Mouse (Mus musculus): Measurements from ENCODE around the gene Ndufaf2. TPM values are rescaled to one million over a fixed set of nuclear protein-coding genes. Genes with fewer than 3 reads are reported as not detected.

Gene Ndufaf2
- polyA plus RNA-seq, 1 experiment from 2014 or later: 57.1 TPM

DNA sequence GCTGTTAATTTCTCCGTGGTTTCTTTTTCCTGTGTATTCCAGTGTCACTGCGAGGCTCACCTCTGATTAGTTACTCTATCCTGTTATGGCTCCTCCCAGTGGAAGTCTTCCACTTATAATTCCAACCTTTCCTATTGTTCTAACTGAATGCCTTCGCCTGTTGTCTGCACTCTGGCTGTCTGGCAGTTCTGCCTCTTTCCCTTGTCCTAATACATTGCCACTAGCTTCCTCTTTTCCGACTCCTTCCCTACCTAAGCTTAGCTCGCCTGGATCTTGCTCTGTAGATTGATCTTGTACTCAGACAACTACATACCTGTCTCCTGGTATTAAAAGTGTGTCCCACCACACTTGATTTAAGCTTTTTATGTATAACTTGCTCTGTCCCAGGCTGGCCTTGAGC, 22.4 kb upstream of the Ndufaf2 start:
- no peak for ATAC-seq (ENCODE audit: insufficient read depth, low FRiP score)
- Histone ChIP-seq H3K27ac (ENCODE audit: low read length) (no peak overlapping the region), H3K4me2 (ENCODE audit: low read depth, low read length) (no peak overlapping the region), H3K9ac (ENCODE audit: low read length) (no peak overlapping the region), H3K9me3 (replicated peaks; ENCODE audit: control insufficient read depth, low read length) (no peaks in the 10 kb centered on the region), H3K4me3 (replicated peaks; ENCODE audit: low read length) (no peak overlapping the region), H3K4me1 (ENCODE audit: control insufficient read depth, insufficient read depth, low read length) (no peaks in the 10 kb centered on the region), H3K36me3 (ENCODE audit: control insufficient read depth, insufficient read depth, low read length) (peaks cover 9% of the 10 kb centered on the region; the same call in 1 of the 2 replicates), H3K27me3 (ENCODE audit: control insufficient read depth, insufficient read depth, low read length) (no peaks in the 10 kb centered on the region)
- WGBS: 85% methylated on average over 5 of the region's 5 CpGs

DNA sequence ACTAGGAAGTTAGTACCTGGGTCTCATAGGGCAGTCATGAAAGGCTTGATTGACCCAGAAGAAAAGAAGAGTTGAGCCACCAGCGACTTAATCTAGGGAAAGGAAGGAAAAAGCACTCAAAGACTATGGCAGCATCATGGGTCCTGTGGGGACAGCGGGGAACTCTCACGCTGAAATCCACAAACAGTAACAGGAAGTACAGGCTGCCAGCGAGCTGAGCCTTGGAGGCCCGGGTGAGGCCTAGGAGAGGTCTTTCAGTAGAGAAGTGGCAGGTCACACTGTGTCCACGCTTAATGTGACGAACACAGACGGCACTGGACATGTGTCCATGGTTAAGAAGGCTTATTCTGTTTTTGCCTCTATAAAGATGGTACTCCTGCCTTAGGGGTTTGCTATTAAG, 21.2 kb upstream of the Ndufaf2 start:
- Histone ChIP-seq H3K4me3 (replicated peaks; ENCODE audit: low read length) (no peak overlapping the region), H3K9me3 (replicated peaks; ENCODE audit: control insufficient read depth, low read length) (no peaks in the 10 kb centered on the region), H3K27ac (ENCODE audit: low read length) (no peak overlapping the region), H3K4me1 (ENCODE audit: control insufficient read depth, insufficient read depth, low read length) (no peaks in the 10 kb centered on the region), H3K27me3 (ENCODE audit: control insufficient read depth, insufficient read depth, low read length) (no peaks in the 10 kb centered on the region), H3K36me3 (ENCODE audit: control insufficient read depth, insufficient read depth, low read length) (peaks cover 4% of the 10 kb centered on the region; the same call in 1 of the 2 replicates), H3K4me2 (ENCODE audit: low read depth, low read length) (no peak overlapping the region), H3K9ac (ENCODE audit: low read length) (no peak overlapping the region)
- no peak for ATAC-seq (ENCODE audit: insufficient read depth, low FRiP score)
- WGBS: 80% methylated on average over 8 of the region's 8 CpGs

DNA sequence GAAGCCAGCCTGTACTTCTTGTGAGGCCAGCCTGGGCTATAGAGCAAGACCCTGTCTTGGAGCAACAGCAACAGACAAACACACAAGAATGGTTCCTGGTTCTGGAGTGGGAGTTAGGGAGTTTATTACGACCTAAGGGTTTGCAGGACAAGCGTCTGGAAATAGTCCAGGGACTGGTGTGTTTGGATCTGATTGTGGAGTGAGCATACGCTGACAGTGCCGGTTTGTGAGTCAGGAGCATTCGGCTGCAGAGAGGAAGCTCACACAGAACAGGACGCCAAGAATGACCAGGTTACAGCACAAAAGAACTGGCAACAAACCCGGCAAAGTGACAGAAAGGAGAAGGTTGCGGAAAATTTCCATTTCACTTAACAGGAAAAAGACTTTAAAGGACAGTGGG, 12.1 kb upstream of the Ndufaf2 start:
- H3K4me3 ChIP-seq (replicated peaks; ENCODE audit: low read length): no peak overlapping the region
- no peaks in the 10 kb centered on the region for H3K36me3 ChIP-seq (ENCODE audit: control insufficient read depth, insufficient read depth, low read length)
- ATAC-seq (ENCODE audit: insufficient read depth, low FRiP score): no peak
- H3K27ac ChIP-seq (ENCODE audit: low read length): no peak overlapping the region
- H3K4me1 ChIP-seq (ENCODE audit: control insufficient read depth, insufficient read depth, low read length): no peaks in the 10 kb centered on the region
- no peak overlapping the region for H3K4me2 ChIP-seq (ENCODE audit: low read depth, low read length)
- 87% methylated on average over 8 of the region's 8 CpGs for WGBS
- no peaks in the 10 kb centered on the region for H3K27me3 ChIP-seq (ENCODE audit: control insufficient read depth, insufficient read depth, low read length)
- H3K9me3 ChIP-seq (replicated peaks; ENCODE audit: control insufficient read depth, low read length): no peaks in the 10 kb centered on the region
- no peak overlapping the region for H3K9ac ChIP-seq (ENCODE audit: low read length)

DNA sequence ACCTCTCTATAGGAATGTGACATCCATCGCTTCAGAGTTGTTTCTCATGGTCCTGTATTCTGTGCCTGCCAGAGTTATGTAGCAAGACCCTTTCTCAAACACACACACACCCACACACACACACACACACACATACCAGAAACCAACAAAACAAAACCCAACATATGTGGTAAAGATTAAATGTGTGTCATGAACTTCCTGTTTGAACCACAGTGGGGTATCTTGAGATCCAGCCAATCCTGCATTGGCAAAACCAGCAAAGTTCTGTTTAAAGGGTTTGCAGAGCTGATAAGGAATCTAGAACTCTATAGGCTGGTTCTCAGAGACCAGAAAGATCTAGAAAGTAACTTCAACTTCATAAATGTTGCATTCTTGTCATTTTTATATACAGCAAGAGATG, 11.6 kb upstream of the Ndufaf2 start:
- 94% methylated on average over 1 of the region's 1 CpGs for WGBS
- H3K4me3 ChIP-seq (replicated peaks; ENCODE audit: low read length): no peak overlapping the region
- no peak overlapping the region for H3K4me2 ChIP-seq (ENCODE audit: low read depth, low read length)
- ATAC-seq (ENCODE audit: insufficient read depth, low FRiP score): no peak
- no peaks in the 10 kb centered on the region for H3K27me3 ChIP-seq (ENCODE audit: control insufficient read depth, insufficient read depth, low read length)
- H3K9ac ChIP-seq (ENCODE audit: low read length): no peak overlapping the region
- no peak overlapping the region for H3K27ac ChIP-seq (ENCODE audit: low read length)
- H3K4me1 ChIP-seq (ENCODE audit: control insufficient read depth, insufficient read depth, low read length): no peaks in the 10 kb centered on the region
- H3K9me3 ChIP-seq (replicated peaks; ENCODE audit: control insufficient read depth, low read length): no peaks in the 10 kb centered on the region
- H3K36me3 ChIP-seq (ENCODE audit: control insufficient read depth, insufficient read depth, low read length): no peaks in the 10 kb centered on the region

DNA sequence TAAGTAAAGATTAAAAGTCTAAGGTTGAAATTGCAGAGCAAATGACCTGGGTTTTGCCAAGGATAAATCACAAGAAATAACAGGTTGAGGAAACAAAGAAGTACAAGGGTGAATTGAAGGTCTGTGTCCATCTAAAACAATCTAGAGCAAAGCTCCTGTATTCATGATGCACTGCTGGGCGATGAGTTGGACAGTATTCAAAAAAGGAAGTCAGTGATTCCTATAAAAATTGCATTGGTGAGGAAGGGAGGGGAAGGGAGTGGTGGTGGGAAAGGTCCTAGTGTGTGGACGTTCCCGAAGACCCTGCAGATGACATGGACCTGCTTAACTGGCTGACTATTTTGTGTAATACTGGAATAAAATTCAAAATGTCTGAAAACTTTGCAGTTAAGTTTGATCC, 6.2 kb upstream of the Ndufaf2 start:
- Histone ChIP-seq H3K27me3 (ENCODE audit: control insufficient read depth, insufficient read depth, low read length) (no peaks in the 10 kb centered on the region), H3K9me3 (replicated peaks; ENCODE audit: control insufficient read depth, low read length) (no peaks in the 10 kb centered on the region), H3K4me1 (ENCODE audit: control insufficient read depth, insufficient read depth, low read length) (peaks cover 3% of the 10 kb centered on the region), H3K4me3 (replicated peaks; ENCODE audit: low read length) (no peak overlapping the region), H3K27ac (ENCODE audit: low read length) (no peak overlapping the region), H3K9ac (ENCODE audit: low read length) (no peak overlapping the region), H3K4me2 (ENCODE audit: low read depth, low read length) (no peak overlapping the region), H3K36me3 (ENCODE audit: control insufficient read depth, insufficient read depth, low read length) (no peaks in the 10 kb centered on the region; the same call in 1 of the 2 replicates)
- WGBS: 83% methylated on average over 3 of the region's 3 CpGs
- ATAC-seq (ENCODE audit: insufficient read depth, low FRiP score): no peak

DNA sequence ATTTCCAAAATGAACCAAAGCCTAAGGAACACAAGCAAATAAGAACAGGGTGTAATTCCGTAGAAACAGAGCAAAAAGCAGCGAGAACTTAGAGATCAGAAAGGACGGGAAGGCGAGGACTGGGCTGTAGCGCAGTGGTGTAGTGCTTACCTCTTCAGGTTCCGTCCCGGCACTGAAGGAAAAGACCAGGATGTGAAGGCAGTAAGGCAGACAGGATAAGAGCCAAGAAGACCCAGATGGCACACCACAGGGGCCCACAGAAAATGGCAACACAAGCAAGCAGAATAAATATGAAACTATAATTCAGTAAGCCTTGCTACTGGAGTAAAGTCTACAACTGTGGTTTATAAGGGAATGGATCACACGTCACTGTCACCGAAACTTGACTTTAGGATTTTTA, 5.5 kb upstream of the Ndufaf2 start:
- no peaks in the 10 kb centered on the region for H3K9me3 ChIP-seq (replicated peaks; ENCODE audit: control insufficient read depth, low read length)
- H3K9ac ChIP-seq (ENCODE audit: low read length): no peak overlapping the region
- ATAC-seq (ENCODE audit: insufficient read depth, low FRiP score): no peak
- peaks cover 7% of the 10 kb centered on the region for H3K4me1 ChIP-seq (ENCODE audit: control insufficient read depth, insufficient read depth, low read length)
- H3K4me3 ChIP-seq (replicated peaks; ENCODE audit: low read length): no peak overlapping the region
- H3K27me3 ChIP-seq (ENCODE audit: control insufficient read depth, insufficient read depth, low read length): no peaks in the 10 kb centered on the region
- no peak overlapping the region for H3K27ac ChIP-seq (ENCODE audit: low read length)
- H3K36me3 ChIP-seq (ENCODE audit: control insufficient read depth, insufficient read depth, low read length): no peaks in the 10 kb centered on the region; the same call in 1 of the 2 replicates
- WGBS: 95% methylated on average over 9 of the region's 9 CpGs
- H3K4me2 ChIP-seq (ENCODE audit: low read depth, low read length): no peak overlapping the region

DNA sequence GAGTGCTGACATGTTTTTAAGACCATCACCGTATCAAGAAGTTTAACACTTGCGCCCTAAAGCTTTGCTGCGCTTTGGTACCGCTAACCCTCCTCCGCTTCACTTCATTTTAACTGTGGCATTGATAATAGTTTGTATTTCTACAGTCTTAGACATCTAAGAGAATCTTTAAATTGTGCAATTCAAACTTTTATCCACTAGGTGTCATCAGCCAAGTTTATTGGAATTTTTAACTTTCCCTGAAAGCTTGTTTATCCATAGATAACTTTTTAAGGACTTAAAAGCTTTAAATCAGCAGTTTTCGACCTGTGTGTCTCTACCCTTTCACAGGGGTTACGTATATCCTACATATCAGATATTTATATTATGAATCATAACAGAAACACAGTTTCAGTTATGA, 1.5 kb upstream of the Ndufaf2 start:
- Histone ChIP-seq H3K36me3 (ENCODE audit: control insufficient read depth, insufficient read depth, low read length) (no peaks in the 10 kb centered on the region; the same call in 1 of the 2 replicates), H3K4me2 (ENCODE audit: low read depth, low read length) (peak overlapping the region; percentile 24; the same call in 1 of the 2 replicates), H3K9me3 (replicated peaks; ENCODE audit: control insufficient read depth, low read length) (no peaks in the 10 kb centered on the region), H3K9ac (ENCODE audit: low read length) (no peak overlapping the region), H3K4me1 (ENCODE audit: control insufficient read depth, insufficient read depth, low read length) (peaks cover 16% of the 10 kb centered on the region), H3K4me3 (replicated peaks; ENCODE audit: low read length) (no peak overlapping the region), H3K27ac (ENCODE audit: low read length) (no peak overlapping the region), H3K27me3 (ENCODE audit: control insufficient read depth, insufficient read depth, low read length) (no peaks in the 10 kb centered on the region)
- 52% methylated on average over 7 of the region's 7 CpGs for WGBS
- ATAC-seq (ENCODE audit: insufficient read depth, low FRiP score): no peak

DNA sequence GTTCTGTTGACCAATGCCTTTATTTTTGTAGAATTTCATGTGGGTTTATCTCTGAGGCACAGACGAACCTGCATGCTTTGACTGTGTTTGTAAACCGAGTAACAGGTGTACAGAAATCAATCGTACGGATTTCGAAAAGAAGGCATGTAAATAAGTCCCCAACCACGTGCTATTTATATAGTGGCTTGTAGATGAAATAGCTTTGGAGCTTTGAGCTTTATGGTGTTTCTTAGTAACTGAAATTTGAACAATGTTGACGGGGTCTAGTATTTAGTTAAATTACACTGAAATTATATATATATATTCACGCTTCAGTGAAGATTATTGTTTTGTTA, 785 bp upstream of the Ndufaf2 start:
- Histone ChIP-seq H3K27ac (ENCODE audit: low read length) (no peak overlapping the region), H3K36me3 (ENCODE audit: control insufficient read depth, insufficient read depth, low read length) (no peaks in the 10 kb centered on the region; the same call in 1 of the 2 replicates), H3K9ac (ENCODE audit: low read length) (peak overlapping the region; percentile 81), H3K4me3 (replicated peaks; ENCODE audit: low read length) (peak overlapping the region; percentile 99), H3K9me3 (replicated peaks; ENCODE audit: control insufficient read depth, low read length) (no peaks in the 10 kb centered on the region), H3K4me2 (ENCODE audit: low read depth, low read length) (peak overlapping the region; percentile 90), H3K4me1 (ENCODE audit: control insufficient read depth, insufficient read depth, low read length) (peaks cover 16% of the 10 kb centered on the region), H3K27me3 (ENCODE audit: control insufficient read depth, insufficient read depth, low read length) (no peaks in the 10 kb centered on the region)
- 7% methylated on average over 8 of the region's 8 CpGs for WGBS
- ATAC-seq (ENCODE audit: insufficient read depth, low FRiP score): no peak

DNA sequence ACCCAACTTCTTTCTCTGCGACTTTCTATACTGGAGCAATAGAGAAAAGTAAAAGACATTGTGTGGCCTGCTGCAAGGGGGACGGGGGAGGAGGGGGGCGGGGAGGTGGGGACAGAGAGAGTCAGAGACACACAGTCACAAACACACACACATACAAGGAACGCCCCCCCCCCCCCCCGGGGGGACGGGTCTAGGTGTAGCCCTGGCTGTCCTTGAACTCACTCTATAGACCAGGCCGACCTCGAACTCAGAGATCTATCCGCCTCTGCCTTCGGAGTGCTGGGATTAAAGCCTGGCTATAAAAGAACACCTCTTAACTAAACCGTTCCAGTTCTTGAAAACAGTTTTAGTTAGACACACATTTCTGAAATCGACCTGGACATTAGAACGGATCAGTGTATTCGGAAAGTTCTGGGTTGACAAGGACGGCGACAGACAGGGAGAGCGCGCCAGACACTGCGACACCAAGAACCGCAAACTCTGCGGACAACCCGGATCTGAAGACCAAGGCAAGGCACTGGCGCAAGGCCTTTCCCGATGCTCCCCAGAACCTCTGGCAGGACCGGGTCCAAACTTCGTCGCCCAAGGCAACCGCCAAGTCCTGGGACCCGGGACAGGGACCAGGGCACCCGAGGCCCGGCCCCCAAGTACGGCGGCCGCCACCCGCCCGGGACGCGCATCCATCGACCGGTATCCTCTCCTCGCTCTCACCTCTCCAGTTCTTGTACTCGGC, 525 bp downstream of the Ndufaf2 start:
- H3K4me1 ChIP-seq (ENCODE audit: control insufficient read depth, insufficient read depth, low read length): peaks cover 16% of the 10 kb centered on the region
- H3K36me3 ChIP-seq (ENCODE audit: control insufficient read depth, insufficient read depth, low read length): no peaks in the 10 kb centered on the region; the same call in 1 of the 2 replicates
- H3K27me3 ChIP-seq (ENCODE audit: control insufficient read depth, insufficient read depth, low read length): no peaks in the 10 kb centered on the region
- H3K4me3 ChIP-seq (replicated peaks; ENCODE audit: low read length): peak overlapping the region; percentile 99
- peak overlapping the region; percentile 66 for H3K4me2 ChIP-seq (ENCODE audit: low read depth, low read length)
- no peak overlapping the region for H3K27ac ChIP-seq (ENCODE audit: low read length)
- no peaks in the 10 kb centered on the region for H3K9me3 ChIP-seq (replicated peaks; ENCODE audit: control insufficient read depth, low read length)
- 3% methylated on average over 42 of the region's 42 CpGs for WGBS
- no peak; the same call in 1 of the 2 replicates for ATAC-seq (ENCODE audit: insufficient read depth, low FRiP score)
- H3K9ac ChIP-seq (ENCODE audit: low read length): peak overlapping the region; percentile 83
